Mouse (Mus musculus) urinary bladder, postnatal 36 days (tissue): ENCODE results near the gene Dtd1.
"Not testable (repeated sequence)": the region's sequence is repeated elsewhere in the genome, so short reads cannot be mapped to it uniquely, and the experiment has no call there.

ENCODE experiments used
- DNase-seq, 2 experiments: peaks; one replicate each; pipeline ENCODE4 v3.0.0; 2022; ENCODE audit warnings: low spot score in 2 of 2, mixed read lengths in 1 of 2

Dtd1 gene

GRCm38 (mm10) chr2:144599831-144600687 is at the start of gene Dtd1:
TSS of gene Dtd1 (plus strand) at chr2:144599897.
- DNase-seq = peak; percentile 86 to 88

- DNase-seq = peak; percentile 46 to 59
These were observed 49.2 kb upstream of the Dtd1 start, which contains the start of gene Rbbp9 for GRCm38 (mm10) chr2:144550529-144550928. TSS of gene Rbbp9 (minus strand) at chr2:144550869.

- DNase-seq = no peak
These were observed 45.8 kb upstream of the Dtd1 start for GRCm38 (mm10) chr2:144553905-144554304.

GRCm38 (mm10) chr2:144555286-144555819 is 44.3 kb upstream of the Dtd1 start:
- DNase-seq = no peak

- peak; percentile 97 to 98 for DNase-seq
These were observed 43.7 kb upstream of the Dtd1 start, which contains the start of gene Sec23b for GRCm38 (mm10) chr2:144555820-144556552. TSS of gene Sec23b (plus strand) at chr2:144556229.

- no peak for DNase-seq
These were observed 11.0 kb upstream of the Dtd1 start for GRCm38 (mm10) chr2:144588723-144589122.

- not testable (repeated sequence) for DNase-seq
These were observed 6.7 kb upstream of the Dtd1 start for GRCm38 (mm10) chr2:144593036-144593435.

DNA sequence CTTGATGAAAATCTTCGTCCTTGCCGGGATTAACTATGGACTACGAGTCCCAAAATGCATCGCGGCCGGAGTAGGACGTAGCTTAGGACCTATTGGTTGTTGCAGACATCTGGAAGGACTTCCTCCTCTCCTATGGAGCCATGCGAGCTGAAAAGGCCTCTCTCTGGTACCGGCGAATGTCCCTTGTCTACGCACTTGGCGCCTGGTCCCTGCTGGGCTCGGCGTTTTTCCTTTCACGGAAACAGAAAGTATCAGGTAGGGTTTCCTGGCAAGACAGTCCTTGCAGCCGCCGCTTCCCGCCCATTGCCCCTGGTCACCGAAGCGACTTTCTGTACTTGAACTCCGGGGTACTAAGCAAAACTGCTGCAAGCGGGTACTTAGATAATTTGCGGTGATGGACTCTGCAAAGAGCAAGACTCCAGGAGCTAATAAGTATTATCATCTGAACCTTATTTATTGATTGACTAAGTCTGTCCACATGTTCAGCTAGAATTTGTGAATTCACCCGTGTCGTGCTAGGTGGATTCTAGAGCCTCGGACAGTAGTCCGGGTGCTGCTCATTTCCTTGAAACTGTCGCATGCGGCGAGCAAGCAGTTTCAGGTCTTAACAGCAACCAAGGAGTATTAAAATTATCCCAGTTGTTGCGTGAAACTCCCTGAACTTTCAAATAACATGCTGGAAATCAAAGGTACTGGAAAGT is 5.6 kb upstream of the Dtd1 start, which contains the start of gene Smim26:
Smim26 (plus strand) TSS at position 104 of the 701 bp plus-strand sequence.
- peak; percentile 65 to 79 for DNase-seq

DNA sequence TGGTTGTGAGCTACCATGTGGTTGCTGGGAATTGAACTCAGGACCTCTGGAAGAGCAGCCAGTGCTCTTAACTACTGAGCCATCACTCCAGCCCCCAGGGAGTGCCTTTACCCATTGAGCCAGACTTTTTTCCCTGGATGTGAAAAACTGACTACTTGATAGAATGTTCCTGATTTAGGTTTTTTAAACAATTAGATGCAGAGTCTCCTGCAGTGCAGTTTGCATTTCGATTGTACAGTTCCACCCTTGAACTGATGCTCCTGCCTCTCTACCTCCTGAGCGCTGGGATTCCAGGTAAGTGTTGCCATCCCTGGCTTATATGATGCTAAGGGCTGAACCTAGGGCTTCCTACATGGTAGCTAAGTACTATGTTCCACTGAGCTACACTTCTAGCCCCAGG is 1.7 kb upstream of the Dtd1 start:
- DNase-seq = no peak

GRCm38 (mm10) chr2:144601576-144601975 is 1.9 kb downstream of the Dtd1 start:
- no peak for DNase-seq

GRCm38 (mm10) chr2:144613956-144614355 is 14.3 kb downstream of the Dtd1 start:
- DNase-seq = no peak

DNA sequence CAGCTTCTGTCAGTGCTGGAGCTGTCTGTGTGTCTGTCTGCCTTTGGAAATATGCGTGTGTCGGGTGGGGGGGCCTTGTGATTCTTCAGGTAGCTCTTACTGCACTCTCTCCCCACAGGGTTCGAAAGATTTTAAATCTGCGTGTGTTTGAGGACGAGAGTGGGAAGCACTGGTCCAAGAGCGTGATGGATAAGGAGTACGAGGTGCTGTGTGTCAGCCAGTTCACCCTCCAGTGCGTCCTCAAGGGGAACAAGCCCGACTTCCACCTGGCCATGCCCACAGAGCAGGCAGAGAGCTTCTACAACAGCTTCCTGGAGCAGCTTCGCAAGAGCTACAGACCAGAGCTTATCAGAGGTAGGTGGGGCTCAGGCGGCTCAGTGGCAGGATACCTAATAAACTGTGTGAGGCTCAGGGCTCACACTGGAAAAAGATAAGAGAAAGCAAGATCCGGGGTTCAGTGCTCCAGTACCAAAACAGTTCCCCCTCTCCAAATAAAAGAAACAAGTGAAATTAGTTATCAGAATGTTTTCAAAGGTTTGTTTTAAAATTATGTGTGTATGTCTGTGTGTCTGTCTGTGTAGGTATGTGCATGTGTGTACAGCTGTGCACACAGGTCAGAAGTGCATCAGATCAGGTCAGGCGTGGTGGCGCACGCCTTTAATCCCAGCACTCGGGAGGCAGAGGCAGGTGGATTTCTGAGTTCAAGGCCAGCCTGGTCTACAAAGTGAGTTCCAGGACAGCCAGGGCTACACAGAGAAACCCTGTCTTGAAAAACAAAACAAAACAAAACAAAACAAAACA is 17.6 kb downstream of the Dtd1 start:
- DNase-seq = no peak

DNA sequence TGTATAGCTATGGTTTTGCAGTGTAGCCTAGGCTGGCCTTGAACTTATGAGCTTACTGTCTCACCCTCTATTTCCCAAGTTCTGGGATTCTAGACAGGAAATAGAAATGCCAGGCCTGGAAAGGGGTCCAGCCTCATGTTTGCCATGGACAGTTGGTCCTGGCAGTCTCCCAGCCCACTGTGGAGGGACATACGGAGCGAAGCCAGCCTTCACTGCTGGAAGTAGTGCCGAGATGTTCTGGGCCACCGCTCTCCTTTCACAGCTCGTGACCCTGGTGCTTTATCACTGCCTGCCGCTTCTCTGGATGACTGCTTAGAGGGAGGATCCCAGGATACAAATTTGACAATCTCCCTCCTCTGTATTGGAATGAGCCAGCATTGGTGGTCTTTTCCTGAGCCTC is 21.8 kb downstream of the Dtd1 start:
- DNase-seq = no peak

DNA sequence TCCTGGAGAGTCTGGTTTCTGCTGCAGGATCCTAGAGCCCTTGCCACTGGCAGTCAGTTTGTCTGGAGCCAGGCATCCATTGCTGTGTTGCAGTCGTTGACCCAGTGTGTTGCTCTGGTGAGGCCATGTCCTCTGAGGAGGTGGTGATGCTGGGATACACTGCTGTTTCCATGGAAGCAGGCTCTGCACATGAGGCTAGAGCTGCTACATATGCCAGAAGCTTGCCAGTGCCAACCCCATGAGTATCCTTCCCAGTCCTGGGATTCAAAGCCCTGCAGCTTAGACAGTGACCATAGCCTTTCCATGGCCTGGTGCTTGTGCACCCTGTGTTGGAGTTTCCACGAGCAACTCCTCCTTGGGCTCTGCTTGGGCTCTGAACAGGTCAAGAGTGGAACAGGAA is 33.9 kb downstream of the Dtd1 start:
- no peak for DNase-seq

DNA sequence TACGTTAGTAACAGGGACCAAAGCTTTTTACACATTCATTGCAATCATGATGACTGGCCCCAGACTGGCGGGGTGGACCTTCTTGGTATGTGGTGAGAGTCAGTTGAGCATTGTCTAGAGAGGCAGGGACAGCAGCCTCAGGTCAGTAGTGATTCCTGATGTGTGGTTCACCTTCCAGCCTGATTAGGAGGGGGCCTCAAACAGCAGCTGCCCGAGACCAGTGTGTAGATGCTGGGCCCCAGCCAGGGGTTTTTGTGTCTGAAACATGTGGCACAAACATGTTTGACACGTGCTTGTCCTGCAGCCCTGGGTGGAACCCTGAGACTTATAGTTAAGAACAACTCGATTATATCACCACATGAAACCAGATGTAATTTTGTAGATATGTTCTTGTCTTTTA is 34.5 kb downstream of the Dtd1 start:
- no peak for DNase-seq

DNA sequence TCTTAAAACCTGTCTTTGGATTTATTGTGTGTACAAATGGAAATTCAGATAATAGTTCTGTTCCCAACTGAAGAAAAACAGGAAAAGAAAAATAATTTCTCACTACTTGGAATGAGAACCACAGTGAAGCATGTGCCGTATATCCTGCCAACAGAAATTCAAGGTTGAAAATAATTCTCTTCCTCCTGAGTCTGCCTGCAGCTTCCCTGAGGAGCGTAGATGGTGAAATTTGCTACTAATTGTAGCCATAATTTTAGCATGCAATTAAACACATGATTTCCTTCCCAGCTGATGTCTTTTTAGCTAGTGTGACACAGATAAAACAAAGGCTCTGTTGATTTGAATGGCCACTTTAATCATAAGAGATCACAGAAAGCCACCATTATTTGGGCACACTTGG is 35.0 kb downstream of the Dtd1 start:
- DNase-seq = no peak

GRCm38 (mm10) chr2:144635644-144636320 is 36.1 kb downstream of the Dtd1 start:
- DNase-seq = peak; percentile 39 to 48

GRCm38 (mm10) chr2:144637204-144637603 is 37.5 kb downstream of the Dtd1 start:
- DNase-seq = no peak

GRCm38 (mm10) chr2:144637671-144638395 is 38.1 kb downstream of the Dtd1 start:
- DNase-seq = no peak

DNA sequence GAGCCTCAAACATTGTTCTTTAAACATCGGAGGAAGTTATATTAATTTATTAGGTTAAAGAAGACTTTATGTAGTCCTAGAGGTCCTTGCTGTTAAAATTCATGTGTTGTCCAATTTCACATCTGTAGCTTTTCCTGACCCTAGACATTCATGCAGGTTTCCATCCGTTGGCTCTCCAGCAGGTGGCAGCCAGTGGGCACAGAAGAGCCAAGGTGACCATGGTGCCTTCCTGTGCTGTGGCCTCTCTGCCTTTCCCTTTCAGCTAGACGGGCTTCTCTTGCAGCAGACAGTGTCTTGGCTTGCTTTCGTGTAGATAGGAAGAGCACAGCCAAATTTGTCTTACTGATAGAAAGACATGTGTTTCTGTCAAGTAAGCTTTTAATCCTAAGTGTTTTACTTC is 39.0 kb downstream of the Dtd1 start:
- DNase-seq = peak in 1 of 2 experiments; percentile 21
